Mouse (Mus musculus) heart, adult 2 months (tissue): Measurements from ENCODE around the gene Spin4.

Experiments used
- CTCF ChIP-seq: fragments of 200-600 bp; IDR thresholded peaks from 2 replicates; pipeline ENCODE4 v1.8.1; 2022; ENCODE audit warnings: antibody characterized with exemption, mild to moderate bottlenecking, moderate library complexity
- EP300 ChIP-seq: fragments of 200-500 bp; IDR thresholded peaks from 2 replicates; pipeline ENCODE4 v1.6.1; 2011; ENCODE audit warnings: low read depth, low read length, control low read depth; ENCODE audit not compliant: insufficient read depth
- POLR2A ChIP-seq: fragments of 200-500 bp; IDR thresholded peaks from 2 replicates; pipeline ENCODE4 v1.6.1; 2011; ENCODE audit warnings: mild to moderate bottlenecking, low read depth, low read length, control low read depth; ENCODE audit not compliant: insufficient read depth

- TF ChIP-seq CTCF = no peak
- TF ChIP-seq EP300 = no peak
- no peak for TF ChIP-seq POLR2A
These were observed 1.4 kb upstream of the Spin4 start for GRCm38 (mm10) chrX:95027907-95028306.
